Mouse (Mus musculus): ENCODE results near the gene Nptn.

DNA sequence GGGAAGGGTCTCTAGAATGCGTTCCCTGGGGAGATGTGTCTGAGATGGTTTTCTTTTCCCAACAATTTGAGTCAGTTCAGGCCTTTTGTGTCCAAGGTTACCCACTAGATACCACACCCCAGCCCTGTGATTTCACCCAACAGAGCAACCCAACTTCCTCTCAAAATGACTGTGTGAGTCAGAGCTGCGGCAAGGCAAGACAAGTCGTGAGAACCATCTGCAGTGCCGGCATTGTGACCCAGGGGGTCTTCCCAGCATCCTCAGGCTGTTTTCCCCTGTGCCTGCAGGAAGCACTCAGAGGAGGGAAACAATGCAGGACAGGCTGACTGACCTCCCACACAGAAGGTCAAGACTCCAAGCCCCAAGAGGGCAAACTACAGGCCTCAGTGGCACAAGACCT, 33.1 kb upstream of the Nptn start:
- TF ChIP-seq CTCF (IDR thresholded peaks at IDR 0.05; ENCODE audit: extremely low read depth, insufficient read depth, low read length) (no peak), POLR2A (IDR thresholded peaks at IDR 0.05; ENCODE audit: extremely low read depth, insufficient read depth, low read length) (no peak)
